Mouse (Mus musculus) limb, embryonic 14.5 days (tissue): ENCODE measurements around the gene Lgi4. TPM values are rescaled to one million over a fixed set of nuclear protein-coding genes. Genes with fewer than 3 reads are reported as not detected.

ENCODE experiments used
- ATAC-seq: fragments of 200-750 bp; cut with Nextera tagmentation; 2 replicates; pipeline ENCODE4 v1.8.0; 2017; ENCODE audit warnings: low read depth, moderate number of reproducible peaks, moderate TSS enrichment; ENCODE audit not compliant: low FRiP score
- DNase-seq: peaks from one replicate; pipeline ENCODE4 v3.0.0-alpha.2; 2015; ENCODE audit warnings: low spot score
- H3K27ac ChIP-seq: fragments of 300-500 bp; sonication (generic); replicated peaks from 2 replicates; pipeline ENCODE4 v1.5.1; 2014; ENCODE audit warnings: low read depth, mild to moderate bottlenecking, low read length, moderate library complexity, mixed read lengths
- H3K27me3 ChIP-seq: fragments of 300-500 bp; sonication (generic); 2 replicates; pipeline ENCODE4 v1.6.1; 2014; ENCODE audit warnings: low read length, mixed read lengths; ENCODE audit not compliant: control insufficient read depth, insufficient read depth
- H3K36me3 ChIP-seq: fragments of 300-500 bp; sonication (generic); 2 replicates; pipeline ENCODE4 v1.6.1; 2014; ENCODE audit warnings: mild to moderate bottlenecking, low read length, moderate library complexity, mixed read lengths; ENCODE audit not compliant: control insufficient read depth, insufficient read depth
- H3K4me1 ChIP-seq: fragments of 300-500 bp; sonication (generic); 2 replicates; pipeline ENCODE4 v1.6.1; 2014; ENCODE audit warnings: antibody characterized with exemption, low read length, mixed read lengths; ENCODE audit not compliant: control insufficient read depth, insufficient read depth
- H3K4me2 ChIP-seq: fragments of 300-500 bp; sonication (generic); replicated peaks from 2 replicates; pipeline ENCODE4 v1.6.1; 2014; ENCODE audit warnings: low read depth, mild to moderate bottlenecking, low read length, moderate library complexity; ENCODE audit not compliant: severe bottlenecking
- H3K4me3 ChIP-seq: fragments of 300-500 bp; sonication (generic); replicated peaks from 2 replicates; pipeline ENCODE4 v1.5.1; 2014; ENCODE audit warnings: low read length
- H3K9ac ChIP-seq: fragments of 300-500 bp; sonication (generic); 2 replicates; pipeline ENCODE4 v1.6.1; 2014; ENCODE audit warnings: mild to moderate bottlenecking, low read depth, low read length, moderate library complexity; ENCODE audit not compliant: severe bottlenecking
- H3K9me3 ChIP-seq: fragments of 300-500 bp; sonication (generic); 2 replicates; pipeline ENCODE4 v1.6.1; 2016; ENCODE audit warnings: low read length; ENCODE audit not compliant: control insufficient read depth
- POLR2A ChIP-seq: fragments of 200-500 bp; IDR thresholded peaks from 2 replicates; pipeline ENCODE4 v1.8.0; 2012; ENCODE audit warnings: inconsistent platforms, mild to moderate bottlenecking, moderate library complexity, borderline replicate concordance; ENCODE audit not compliant: insufficient read depth, insufficient read length; ENCODE audit errors: extremely low read depth
- WGBS: fragments of 180-500 bp; shearing (Covaris S2); extraction: QIAGEN DNeasy Blood & Tissue Kit; methylation state at CpG from one replicate; pipeline ENCODE4 v1.1.7; 2014; 5-methylcytosine and 5-hydroxymethylcytosine counted together
- polyA plus RNA-seq, 2 experiments: library from polyadenylated mRNA; depleted of rRNA in 1 of 2; stranded (reverse) in 1 of 2; unstranded in 1 of 2; fragments of >200 nt; fragmentation: Nextera tagmentation in 1 of 2; extraction: Ambion mirVana in 1 of 2; gene quantifications; 2 replicates each; pipeline versions ENCODE4 v1.2.1 to v1.2.3; 2012 to 2014

Lgi4 gene
- polyA plus RNA-seq, 2 experiments, result 1.1 to 2.0 TPM

DNA sequence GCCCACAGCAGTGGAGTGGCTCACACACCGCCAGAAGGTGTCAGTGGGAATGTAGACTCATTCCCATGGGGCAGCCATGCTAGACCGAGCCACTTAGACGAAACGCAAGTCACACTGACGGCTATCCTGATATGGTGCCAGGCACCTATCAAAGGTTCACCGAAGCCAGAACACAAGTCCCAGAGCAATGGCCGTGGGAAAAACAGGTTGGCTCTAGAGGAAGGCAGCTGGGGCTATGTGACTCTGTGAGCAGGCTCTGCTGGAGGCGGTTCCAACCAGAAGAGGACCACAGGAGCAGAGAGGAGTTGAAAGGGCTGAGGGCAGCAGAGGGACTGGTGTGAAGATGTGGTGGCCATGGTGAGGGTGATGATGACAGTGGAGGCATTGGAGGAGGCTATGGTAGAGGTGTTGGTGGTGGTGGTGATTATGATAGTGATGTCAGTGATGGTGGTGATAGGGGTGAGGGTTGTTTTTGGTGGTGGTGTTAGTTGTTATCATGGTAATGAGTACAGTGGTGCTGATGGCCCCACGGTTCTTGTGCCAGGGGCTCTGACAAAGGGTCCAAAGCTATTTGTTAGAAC, 27.1 kb downstream of the Lgi4 start:
- H3K36me3 ChIP-seq, result no peaks in the 10 kb centered on the region
- H3K9me3 ChIP-seq, result no peaks in the 10 kb centered on the region
- H3K27ac ChIP-seq, result no peak overlapping the region
- H3K4me3 ChIP-seq, result no peak overlapping the region
- TF ChIP-seq POLR2A, result no peak
- ATAC-seq (no peak), DNase-seq (no peak)
- no peaks in the 10 kb centered on the region for H3K27me3 ChIP-seq
- H3K9ac ChIP-seq, result no peak overlapping the region
- no peak overlapping the region for H3K4me2 ChIP-seq
- peaks cover 2% of the 10 kb centered on the region; the same call in 1 of the 2 replicates for H3K4me1 ChIP-seq
- 89% methylated on average over 9 of the region's 9 CpGs for WGBS

GRCm38 (mm10) chr7:31087262-31087661, 28.1 kb downstream of the Lgi4 start:
- TF ChIP-seq POLR2A, result no peak
- no peak for ATAC-seq
- WGBS, result 52% methylated on average over 2 of the region's 2 CpGs
- H3K27me3 ChIP-seq, result no peaks in the 10 kb centered on the region
- no peaks in the 10 kb centered on the region for H3K9me3 ChIP-seq
- H3K36me3 ChIP-seq, result no peaks in the 10 kb centered on the region
- no peak overlapping the region for H3K4me3 ChIP-seq
- no peak overlapping the region for H3K27ac ChIP-seq
- H3K9ac ChIP-seq, result no peak overlapping the region
- no peak for DNase-seq
- H3K4me1 ChIP-seq, result peaks cover 2% of the 10 kb centered on the region; the same call in 1 of the 2 replicates
- no peak overlapping the region for H3K4me2 ChIP-seq

DNA sequence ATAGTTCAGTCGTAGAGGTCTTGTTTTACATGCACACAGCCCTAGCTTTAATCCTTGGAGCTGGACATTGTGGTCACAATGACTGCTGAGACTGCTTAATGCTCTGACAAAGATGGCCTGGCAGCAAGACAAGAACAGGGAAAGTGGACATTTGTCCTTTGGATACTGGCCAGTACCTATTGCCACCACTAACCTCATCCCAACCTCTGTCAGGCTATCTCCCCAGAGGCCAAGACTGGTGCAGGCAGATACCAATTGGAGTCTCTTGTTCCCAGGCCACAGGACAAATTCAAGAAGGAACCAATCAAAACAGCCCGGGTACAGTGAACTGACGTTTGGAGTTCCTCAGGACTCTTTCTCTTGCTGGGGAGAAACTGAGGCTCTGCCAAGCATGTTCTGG, 29.1 kb downstream of the Lgi4 start:
- Histone ChIP-seq H3K4me1 (peaks cover 2% of the 10 kb centered on the region; the same call in 1 of the 2 replicates), H3K36me3 (no peaks in the 10 kb centered on the region), H3K9ac (no peak overlapping the region), H3K27ac (no peak overlapping the region), H3K9me3 (no peaks in the 10 kb centered on the region), H3K4me3 (no peak overlapping the region), H3K4me2 (no peak overlapping the region), H3K27me3 (no peaks in the 10 kb centered on the region)
- TF ChIP-seq POLR2A, result no peak
- 65% methylated on average over 3 of the region's 3 CpGs for WGBS
- ATAC-seq (no peak), DNase-seq (no peak)

- no peak for TF ChIP-seq POLR2A
- Histone ChIP-seq H3K9ac (no peak overlapping the region), H3K4me1 (no peaks in the 10 kb centered on the region; the same call in 1 of the 2 replicates), H3K4me3 (no peak overlapping the region), H3K4me2 (no peak overlapping the region), H3K9me3 (no peaks in the 10 kb centered on the region), H3K27ac (no peak overlapping the region), H3K27me3 (no peaks in the 10 kb centered on the region), H3K36me3 (no peaks in the 10 kb centered on the region)
- 87% methylated on average over 2 of the region's 2 CpGs for WGBS
- no peak for ATAC-seq
- no peak for DNase-seq
Measured at GRCm38 (mm10) chr7:31089721-31090120, 30.6 kb downstream of the Lgi4 start.

DNA sequence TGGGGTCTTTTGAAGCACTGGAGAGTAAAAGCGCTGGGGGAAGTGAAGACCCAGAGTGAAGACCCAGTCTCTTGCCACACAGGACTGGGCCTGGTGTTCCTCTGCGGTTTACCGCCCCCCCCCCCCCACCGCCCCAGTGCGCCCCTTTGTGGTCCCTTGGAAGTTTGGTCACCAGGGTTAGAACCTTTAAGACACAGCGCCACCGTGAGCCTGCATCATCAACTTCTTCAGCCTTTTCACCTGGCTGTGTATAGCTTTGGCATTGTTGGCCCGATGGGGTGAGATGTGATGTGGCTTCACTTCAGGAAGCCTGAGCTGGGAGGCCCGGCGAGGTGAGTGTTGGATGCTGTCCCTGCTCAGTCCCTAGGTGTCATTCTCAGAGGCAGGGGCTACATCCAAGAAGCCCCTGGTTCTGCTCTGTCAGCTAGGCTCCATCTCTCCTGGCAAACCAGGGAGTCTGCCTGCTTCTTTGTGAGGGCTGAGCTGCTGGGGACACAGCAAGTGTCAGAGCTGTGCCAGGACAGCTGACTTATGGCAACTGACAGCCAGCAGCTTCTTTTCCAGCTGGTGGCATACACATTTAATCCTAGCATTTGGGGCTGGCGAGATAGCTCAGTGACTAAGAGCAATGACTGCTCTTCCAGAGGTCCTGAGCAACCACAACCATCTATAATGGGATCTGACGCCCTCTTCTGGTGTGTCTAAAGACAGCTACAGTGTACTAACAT, 35.8 kb downstream of the Lgi4 start:
- no peaks in the 10 kb centered on the region for H3K27me3 ChIP-seq
- H3K4me1 ChIP-seq, result no peaks in the 10 kb centered on the region
- DNase-seq (no peak), ATAC-seq (no peak)
- H3K36me3 ChIP-seq, result no peaks in the 10 kb centered on the region
- H3K4me3 ChIP-seq, result no peak overlapping the region
- WGBS, result 29% methylated on average over 8 of the region's 12 CpGs
- no peak overlapping the region for H3K27ac ChIP-seq
- H3K9me3 ChIP-seq, result no peaks in the 10 kb centered on the region
- TF ChIP-seq POLR2A, result no peak
- no peak overlapping the region for H3K4me2 ChIP-seq
- H3K9ac ChIP-seq, result no peak overlapping the region
